Mouse (Mus musculus): ENCODE measurements around the gene Dok5. TPM values are rescaled to one million over a fixed set of nuclear protein-coding genes. Genes with fewer than 3 reads are reported as not detected.

The Dok5 gene
- total RNA-seq, 2 experiments from 2014 or later, result 1.1 to 2.5 TPM

GRCm38 (mm10) chr2:170795242-170795641 lies 63.6 kb downstream of the Dok5 start:
- no peak for DNase-seq

- no peak for DNase-seq
These were observed 71.4 kb downstream of the Dok5 start for GRCm38 (mm10) chr2:170802984-170803383.

GRCm38 (mm10) chr2:170807555-170808258 lies 76.1 kb downstream of the Dok5 start:
- DNase-seq, result no peak

GRCm38 (mm10) chr2:170808259-170808789 lies 76.7 kb downstream of the Dok5 start:
- DNase-seq, result no peak

- no peak for DNase-seq
These were observed 79.7 kb downstream of the Dok5 start for GRCm38 (mm10) chr2:170811356-170811755.

GRCm38 (mm10) chr2:170816302-170816701 lies 84.7 kb downstream of the Dok5 start:
- DNase-seq, result no peak

- no peak for DNase-seq
These were observed 85.6 kb downstream of the Dok5 start for GRCm38 (mm10) chr2:170817112-170817703.

GRCm38 (mm10) chr2:170826821-170827441 lies 95.3 kb downstream of the Dok5 start:
- DNase-seq, result peak; percentile 70

- no peak for DNase-seq
These were observed 97.2 kb downstream of the Dok5 start for GRCm38 (mm10) chr2:170828757-170829156.

- no peak for DNase-seq
These were observed 97.6 kb downstream of the Dok5 start for GRCm38 (mm10) chr2:170829191-170829611.

GRCm38 (mm10) chr2:170829988-170830387 lies 98.4 kb downstream of the Dok5 start:
- no peak for DNase-seq

- DNase-seq, result no peak
These were observed 105.3 kb downstream of the Dok5 start for GRCm38 (mm10) chr2:170836862-170837261.

GRCm38 (mm10) chr2:170837363-170837762 lies 105.8 kb downstream of the Dok5 start:
- no peak for DNase-seq

GRCm38 (mm10) chr2:170837824-170838557 lies 106.4 kb downstream of the Dok5 start:
- peak; percentile 41 for DNase-seq

GRCm38 (mm10) chr2:170841441-170841965 lies 109.9 kb downstream of the Dok5 start:
- no peak for DNase-seq

GRCm38 (mm10) chr2:170845511-170845910 lies 113.9 kb downstream of the Dok5 start:
- DNase-seq, result no peak

- DNase-seq, result no peak
These were observed 118.5 kb downstream of the Dok5 start for GRCm38 (mm10) chr2:170850058-170850457.

- DNase-seq, result no peak
These were observed 120.7 kb downstream of the Dok5 start for GRCm38 (mm10) chr2:170852337-170852736.

GRCm38 (mm10) chr2:170855210-170855609 lies 123.6 kb downstream of the Dok5 start:
- no peak for DNase-seq

- DNase-seq, result peak; percentile 24
These were observed 124.5 kb downstream of the Dok5 start for GRCm38 (mm10) chr2:170856085-170856484.

GRCm38 (mm10) chr2:170857507-170857906 lies 125.9 kb downstream of the Dok5 start:
- no peak for DNase-seq

GRCm38 (mm10) chr2:170858640-170859039 lies 127.0 kb downstream of the Dok5 start:
- no peak for DNase-seq
